In the genomic region with DNA sequence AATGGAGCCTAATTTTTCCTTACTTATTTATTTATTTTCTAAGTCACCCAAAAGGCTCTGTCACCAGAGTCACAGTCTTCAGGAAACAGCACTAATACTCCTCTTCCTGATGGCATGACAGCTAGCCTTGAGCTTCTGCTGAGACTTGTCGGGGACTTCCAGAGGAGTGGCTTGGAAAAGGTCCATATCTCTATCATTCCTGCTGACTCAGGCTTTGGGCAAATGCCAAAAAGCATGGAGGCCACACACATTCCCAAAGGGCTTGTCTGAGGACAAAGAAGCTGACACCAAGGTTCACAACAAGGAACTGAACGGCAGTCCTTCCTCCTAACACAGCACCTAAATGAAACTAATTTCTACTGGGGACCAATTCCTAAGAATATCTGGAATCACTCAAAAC, we compare ENCODE assay signal across 10 mouse cellular contexts.
DNase-seq lines count a peak whose midpoint lies in the region.
"Had no signal": no experiment of that assay in that cellular context is flagged by ENCODE, and none has a peak within 500 bp of the region (broad histone marks: within the 10 kb centered on the region; RNA-seq: fewer than 3 reads in every experiment).

No protein-coding gene starts in this region.

- H3K9me3 ChIP-seq in midbrain, embryonic 10.5 days (replicated peaks), result no peaks in the 10 kb centered on the region
- H3K9me3 ChIP-seq: limb, embryonic 15.5 days had no signal

- H3K36me3 ChIP-seq in midbrain, embryonic 10.5 days, result no peaks in the 10 kb centered on the region
- H3K36me3 ChIP-seq: limb, embryonic 15.5 days had no signal

- intact Hi-C loops in left cerebral cortex, postnatal 4 days (cut with DNase I), result no loop called here

- H3K27me3 ChIP-seq in midbrain, embryonic 10.5 days (ENCODE audit: low read depth, poor library complexity, severe bottlenecking), result no peaks in the 10 kb centered on the region
- H3K27me3 ChIP-seq: limb, embryonic 15.5 days had no signal

- peak; percentile 11 for DNase-seq in left cerebral cortex, postnatal 4 days
- no peak for DNase-seq in left cerebral cortex, adult 18-20 months (ENCODE audit: low spot score in 2 of 2)
- peak; percentile 85 to 86 for DNase-seq in adrenal gland, postnatal 36 days
- peak; percentile 82 for DNase-seq in heart, postnatal 4 days
- DNase-seq in lung, postnatal 36 days, result peak; percentile 10
- DNase-seq in right cerebral cortex, postnatal 36 days (ENCODE audit: low spot score in 2 of 2), result no peak
- no peak for DNase-seq in urinary bladder, postnatal 25 days (ENCODE audit: low spot score)
- no peak for DNase-seq in midbrain, embryonic 10.5 days (ENCODE audit: low spot score)
- DNase-seq: right cerebral cortex, postnatal 4 days had no signal

- WGBS in midbrain, embryonic 10.5 days, result 79% methylated on average over 2 of the region's 2 CpGs

- no peak overlapping the region for H3K4me3 ChIP-seq in midbrain, embryonic 10.5 days
- H3K4me3 ChIP-seq: limb, embryonic 15.5 days had no signal

- no peaks in the 10 kb centered on the region for H3K4me1 ChIP-seq in midbrain, embryonic 10.5 days
- H3K4me1 ChIP-seq: limb, embryonic 15.5 days had no signal

- H3K27ac ChIP-seq in midbrain, embryonic 10.5 days (replicated peaks), result no peak overlapping the region
- H3K27ac ChIP-seq: limb, embryonic 15.5 days had no signal

Comparison
In these comparisons a context has a peak if more than half of its experiments do, and no peak if none do; other contexts are left out.
1. DNase-seq: peak in left cerebral cortex, postnatal 4 days (single experiment), adrenal gland, postnatal 36 days (2 of 2), heart, postnatal 4 days (single experiment) and lung, postnatal 36 days (single experiment); none in left cerebral cortex, adult 18-20 months (0 of 2), right cerebral cortex, postnatal 36 days (0 of 2), urinary bladder, postnatal 25 days (single experiment) and midbrain, embryonic 10.5 days (single experiment).